Mouse (Mus musculus): ENCODE measurements around the gene Tyk2.
A peak's percentile ranks its signal among the peaks of the same experiment; 100 is the strongest.

GRCm38 (mm10) chr9:21137229-21137628 lies 6.2 kb upstream of the Tyk2 start:
- TF ChIP-seq CTCF (IDR thresholded peaks at IDR 0.05; ENCODE audit: low read depth) (peak; percentile 84), EP300 (IDR thresholded peaks at IDR 0.05; ENCODE audit: low read depth) (no peak)

All from liver, postnatal 0 days (tissue).